Mouse (Mus musculus) splenic B cell, adult 2 months (primary cell): ENCODE results near the gene Gm7697.
"Not testable (repeated sequence)": the region's sequence is repeated elsewhere in the genome, so short reads cannot be mapped to it uniquely, and the experiment has no call there.

Experiments
- DNase-seq: peaks from one replicate; pipeline ENCODE4 v3.0.0-alpha.2; 2011; ENCODE audit warnings: low read depth, low spot score
- H3K27me3 ChIP-seq: 2 replicates; pipeline ENCODE4 v1.6.1; 2012; ENCODE audit warnings: mild to moderate bottlenecking, low read length, moderate library complexity, mixed read lengths; ENCODE audit not compliant: control insufficient read depth, poor library complexity, insufficient read depth, severe bottlenecking
- H3K36me3 ChIP-seq: 2 replicates; pipeline ENCODE4 v1.6.1; 2012; ENCODE audit warnings: mild to moderate bottlenecking, low read length, moderate library complexity, mixed read lengths; ENCODE audit not compliant: control insufficient read depth, poor library complexity, insufficient read depth, severe bottlenecking

Gene Gm7697

DNA sequence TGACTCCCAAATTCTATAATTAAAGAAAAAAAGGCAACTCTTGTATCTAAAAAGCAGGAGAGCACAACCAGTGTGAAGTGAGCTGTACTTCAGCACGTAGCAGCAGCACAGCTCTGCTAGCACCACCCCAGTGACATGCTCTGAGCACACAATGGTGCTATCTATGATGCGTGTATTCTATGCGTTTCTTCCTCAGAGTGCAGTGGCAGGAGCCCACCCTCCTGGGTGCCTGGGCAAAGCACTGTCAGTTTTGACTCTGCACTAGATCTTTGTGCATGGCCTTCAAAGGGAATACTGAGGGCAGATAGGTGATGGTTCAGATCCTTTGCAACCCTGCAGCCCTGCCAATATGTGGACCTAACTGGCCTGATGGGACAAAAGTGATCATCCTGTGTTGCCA is at the start of gene Gm7697:
Gene Gm7697 (minus strand): TSS at position 101 of the 400 bp plus-strand sequence.
- not testable (repeated sequence) for H3K36me3 ChIP-seq, H3K27me3 ChIP-seq, DNase-seq

DNA sequence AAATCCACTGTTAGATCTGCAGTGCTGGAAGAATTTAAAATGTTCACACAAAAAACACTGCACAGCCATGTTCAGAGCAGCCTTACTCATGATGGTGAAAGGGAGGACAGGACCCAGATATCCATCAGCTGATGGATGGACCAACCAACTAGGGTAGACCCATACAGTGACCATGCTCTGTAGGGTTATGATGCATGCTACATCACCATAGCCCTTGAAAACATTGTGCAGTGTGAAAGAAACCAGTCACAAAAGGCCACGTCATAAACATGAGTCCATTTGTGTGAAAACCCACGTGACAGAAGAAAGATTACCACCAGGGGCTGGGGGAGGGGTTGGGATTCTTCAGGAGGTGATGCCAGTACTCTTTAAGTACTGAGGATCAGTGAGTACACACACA is 28.5 kb upstream of the Gm7697 start:
- H3K27me3 ChIP-seq, DNase-seq, H3K36me3 ChIP-seq: not testable (repeated sequence)

DNA sequence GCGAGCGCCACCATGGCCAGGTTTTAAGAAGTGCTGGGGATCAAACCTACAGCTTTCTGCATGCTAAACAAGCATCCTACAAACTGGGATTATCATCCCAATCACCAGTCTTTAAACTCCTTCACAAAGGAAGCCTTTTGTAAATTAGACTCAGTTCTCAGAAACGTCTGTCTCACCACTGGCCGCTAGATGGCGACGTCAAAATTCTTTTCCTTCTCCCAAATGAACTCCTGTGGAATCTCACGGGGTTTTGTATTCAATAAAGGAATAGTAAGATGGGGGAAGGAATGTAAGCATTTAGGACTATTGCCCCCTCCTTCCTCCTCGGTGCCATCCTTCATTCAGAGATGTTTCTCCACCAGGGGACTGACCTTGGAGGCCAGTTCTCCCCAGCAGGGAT is 26.8 kb upstream of the Gm7697 start:
- DNase-seq = peak; percentile 15
- not testable (repeated sequence) for H3K27me3 ChIP-seq, H3K36me3 ChIP-seq

DNA sequence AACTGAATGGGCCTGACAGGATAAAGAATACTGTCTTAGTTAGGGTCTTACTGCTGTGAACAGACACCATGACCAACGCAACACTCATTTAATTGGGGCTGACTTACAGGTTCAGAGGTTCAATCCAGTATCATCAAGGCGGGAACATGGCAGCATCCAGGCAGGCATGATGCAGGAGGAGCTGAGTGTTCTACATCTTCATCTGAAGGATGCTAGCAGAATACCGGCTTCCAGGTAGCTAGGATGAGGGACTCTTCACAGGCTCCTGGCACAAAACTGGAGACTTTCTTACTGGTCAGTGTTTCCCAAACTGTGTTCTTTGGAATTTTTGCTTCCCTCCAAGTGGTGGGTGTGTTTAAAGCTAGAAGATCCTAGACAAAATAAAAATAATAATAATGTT is 25.3 kb upstream of the Gm7697 start:
- not testable (repeated sequence) for H3K36me3 ChIP-seq, DNase-seq, H3K27me3 ChIP-seq

DNA sequence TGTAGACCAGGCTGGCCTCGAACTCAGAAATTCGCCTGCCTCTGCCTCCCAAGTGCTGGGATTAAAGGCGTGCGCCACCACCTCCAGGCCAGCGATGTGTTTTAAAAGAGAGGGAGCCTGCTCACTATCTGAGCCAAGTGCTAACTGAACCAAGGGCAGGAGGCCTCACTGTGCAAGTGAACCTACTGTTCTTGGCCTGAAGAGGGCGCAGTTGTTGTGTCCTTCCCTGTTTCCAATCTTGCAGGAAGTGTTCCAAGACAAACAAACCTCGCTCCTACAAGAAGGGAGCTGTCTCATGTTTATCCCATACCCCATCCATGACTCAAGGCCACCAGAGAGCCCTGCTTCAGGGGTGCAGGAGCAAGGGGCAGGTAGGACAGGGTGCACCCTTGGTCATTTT is 24.4 kb upstream of the Gm7697 start:
- H3K36me3 ChIP-seq, H3K27me3 ChIP-seq: not testable (repeated sequence)
- peak; percentile 23 for DNase-seq

DNA sequence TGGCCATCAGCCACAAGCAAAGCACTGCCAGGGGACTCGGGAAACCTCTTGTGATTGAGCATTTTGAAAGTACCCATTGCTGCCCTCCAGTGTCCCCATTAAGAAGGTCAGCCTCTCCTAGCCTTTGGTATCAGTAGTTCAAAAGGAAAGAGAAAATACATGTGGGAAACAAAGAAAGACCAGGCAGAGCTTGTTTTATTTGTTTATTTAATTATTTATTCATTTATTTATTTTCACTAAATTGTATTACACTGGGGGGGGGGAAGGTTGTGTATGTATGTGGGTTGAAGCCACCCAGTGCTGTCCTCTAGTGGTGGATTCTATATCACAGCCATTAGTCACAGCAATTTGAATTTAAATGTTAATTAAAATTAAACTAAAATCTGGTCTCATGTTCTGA is 22.2 kb upstream of the Gm7697 start:
- peak; percentile 50 for DNase-seq
- H3K36me3 ChIP-seq, H3K27me3 ChIP-seq: not testable (repeated sequence)

DNA sequence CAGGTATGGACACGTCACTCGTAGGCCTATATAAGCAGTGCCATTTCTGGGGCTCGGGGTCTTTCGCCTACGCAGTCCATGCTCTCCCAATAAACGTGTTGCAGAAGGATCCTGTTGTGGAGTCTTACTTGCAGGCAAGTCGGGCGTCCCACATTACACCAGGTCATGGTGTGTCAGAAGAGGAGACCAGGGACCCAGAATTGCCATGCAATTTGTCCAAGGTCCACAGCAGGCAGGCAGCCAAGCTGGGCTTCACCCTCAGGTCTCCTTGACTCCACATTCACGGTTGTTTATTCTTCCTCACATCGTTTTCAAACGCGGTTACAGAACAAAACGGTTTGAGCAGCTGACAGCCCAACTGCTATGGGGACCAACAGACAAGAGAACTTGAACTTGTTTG is 21.7 kb upstream of the Gm7697 start:
- not testable (repeated sequence) for H3K27me3 ChIP-seq, H3K36me3 ChIP-seq, DNase-seq

DNA sequence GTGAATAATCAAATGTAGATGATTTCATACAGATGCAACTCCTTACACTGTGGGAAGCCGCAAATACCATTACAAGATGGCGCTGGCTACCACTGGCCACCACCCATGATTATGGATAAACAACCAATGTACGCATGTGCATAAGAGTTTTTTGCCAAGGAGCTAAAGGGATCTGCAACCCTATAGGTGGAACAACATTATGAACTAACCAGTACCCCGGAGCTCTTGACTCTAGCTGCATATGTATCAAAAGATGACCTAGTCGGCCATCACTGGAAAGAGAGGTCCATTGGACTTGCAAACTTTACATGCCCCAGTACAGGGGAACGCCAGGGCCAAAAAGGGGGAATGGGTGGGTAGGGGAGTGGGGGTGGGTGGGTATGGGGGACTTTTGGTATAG is 21.2 kb upstream of the Gm7697 start:
- not testable (repeated sequence) for H3K27me3 ChIP-seq, DNase-seq, H3K36me3 ChIP-seq

DNA sequence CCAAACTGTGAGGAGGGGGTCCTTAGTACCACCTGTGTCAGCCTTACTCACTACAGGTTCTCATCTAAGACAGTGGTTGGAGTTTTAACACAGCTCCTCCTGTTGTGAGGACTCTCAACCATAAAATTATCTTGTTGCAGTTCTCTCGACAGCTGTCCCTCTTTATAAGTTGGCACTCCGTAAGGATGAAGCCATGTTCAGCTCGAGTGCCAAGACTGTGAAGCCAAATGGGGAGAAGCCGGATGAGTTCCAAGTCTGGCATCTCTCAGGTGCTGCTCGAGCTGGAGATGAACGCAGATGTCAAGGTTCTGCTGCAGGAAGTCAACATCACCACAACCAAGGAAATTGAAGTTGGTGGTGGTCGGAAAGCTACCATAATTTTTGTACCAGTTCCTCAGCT is 18.0 kb upstream of the Gm7697 start:
- H3K27me3 ChIP-seq, H3K36me3 ChIP-seq, DNase-seq: not testable (repeated sequence)

DNA sequence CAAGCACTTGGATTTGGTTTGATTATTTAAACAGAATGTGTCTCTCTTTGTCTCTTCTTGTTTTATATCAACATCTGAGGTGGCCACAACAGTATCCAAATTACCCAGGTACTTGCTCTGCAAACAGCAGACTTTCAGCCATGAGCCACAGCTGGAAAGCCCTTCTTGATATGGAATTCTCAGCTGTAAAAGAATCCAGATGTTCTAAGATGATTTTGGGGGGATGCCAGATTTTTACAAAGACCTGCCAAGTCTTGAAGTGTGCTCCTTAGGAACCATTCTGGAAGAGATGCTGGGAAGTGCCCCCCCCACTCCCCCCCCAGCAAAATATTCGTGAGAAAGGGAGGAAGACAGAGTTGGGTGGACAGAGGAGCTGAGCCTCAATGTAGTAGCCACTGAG is 17.6 kb upstream of the Gm7697 start:
- not testable (repeated sequence) for DNase-seq, H3K36me3 ChIP-seq, H3K27me3 ChIP-seq

DNA sequence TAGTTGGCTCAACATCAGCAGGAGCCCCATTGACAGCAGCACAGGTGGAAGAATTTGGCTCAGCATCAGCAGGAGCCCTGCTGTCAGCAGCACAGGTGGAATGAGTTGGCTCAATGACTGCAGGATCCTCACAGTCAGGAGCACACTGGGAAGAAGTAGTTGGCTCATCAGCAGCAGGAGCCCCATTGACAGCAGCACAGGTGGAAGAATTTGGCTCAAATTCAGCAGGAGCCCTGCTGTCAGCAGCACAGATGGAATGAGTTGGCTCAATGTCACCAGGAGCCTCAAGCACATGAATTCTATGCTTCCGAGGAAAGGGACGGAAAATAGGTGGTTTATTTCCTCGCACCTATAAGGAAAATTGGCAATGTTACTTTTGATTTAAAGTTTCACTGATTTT is 47.8 kb downstream of the Gm7697 start:
- not testable (repeated sequence) for H3K36me3 ChIP-seq, H3K27me3 ChIP-seq, DNase-seq

DNA sequence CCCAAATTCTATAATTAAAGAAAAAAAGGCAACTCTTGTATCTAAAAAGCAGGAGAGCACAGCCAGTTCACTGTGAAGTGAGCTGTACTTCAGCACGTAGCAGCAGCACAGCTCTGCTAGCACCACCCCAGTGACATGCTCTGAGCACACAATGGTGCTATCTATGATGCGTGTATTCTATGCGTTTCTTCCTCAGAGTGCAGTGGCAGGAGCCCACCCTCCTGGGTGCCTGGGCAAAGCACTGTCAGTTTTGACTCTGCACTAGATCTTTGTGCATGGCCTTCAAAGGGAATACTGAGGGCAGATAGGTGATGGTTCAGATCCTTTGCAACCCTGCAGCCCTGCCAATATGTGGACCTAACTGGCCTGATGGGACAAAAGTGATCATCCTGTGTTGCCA is 69.3 kb downstream of the Gm7697 start, which contains the start of gene Gm9495:
Gene Gm9495 (minus strand): TSS at position 101 of the 400 bp plus-strand sequence.
- H3K36me3 ChIP-seq, H3K27me3 ChIP-seq, DNase-seq: not testable (repeated sequence)
